Mouse (Mus musculus) adrenal gland, adult 8-10 months (tissue): ENCODE results near the gene Ikzf3. TPM values are rescaled to one million over a fixed set of nuclear protein-coding genes. Genes with fewer than 3 reads are reported as not detected.

Experiments
- DNase-seq: peaks from one replicate; pipeline ENCODE4 v3.0.0; 2022
- total RNA-seq, 4 experiments: library from RNA; stranded (reverse); gene quantifications; 2 replicates each; pipeline ENCODE4 v1.2.4; 2022

The Ikzf3 gene
- total RNA-seq, 4 experiments from 2014 or later = 0.49 to 1.0 (median 0.75) TPM

GRCm38 (mm10) chr11:98446213-98446561, 99.6 kb downstream of the Ikzf3 start, which contains the start of gene Grb7:
TSS of gene Grb7 (plus strand) at chr11:98446394.
- DNase-seq = no peak

- DNase-seq = no peak
Measured at GRCm38 (mm10) chr11:98445679-98446078, 100.2 kb downstream of the Ikzf3 start.

- DNase-seq = no peak
Measured at GRCm38 (mm10) chr11:98445238-98445637, 100.6 kb downstream of the Ikzf3 start.

- DNase-seq = no peak
Measured at GRCm38 (mm10) chr11:98443688-98444087, 102.1 kb downstream of the Ikzf3 start.

- peak; percentile 89 for DNase-seq
Measured at GRCm38 (mm10) chr11:98438331-98439158, 107.3 kb downstream of the Ikzf3 start, which contains the start of gene Mien1. TSS of gene Mien1 (minus strand) at chr11:98438991.

GRCm38 (mm10) chr11:98437441-98437840, 108.4 kb downstream of the Ikzf3 start:
- DNase-seq = no peak

- DNase-seq = no peak
Measured at GRCm38 (mm10) chr11:98435723-98436122, 110.1 kb downstream of the Ikzf3 start.

- DNase-seq = no peak
Measured at GRCm38 (mm10) chr11:98431743-98432502, 113.9 kb downstream of the Ikzf3 start.

- no peak for DNase-seq
Measured at GRCm38 (mm10) chr11:98428436-98428835, 117.4 kb downstream of the Ikzf3 start.

GRCm38 (mm10) chr11:98426592-98426991, 119.2 kb downstream of the Ikzf3 start:
- DNase-seq = no peak

- no peak for DNase-seq
Measured at GRCm38 (mm10) chr11:98418939-98419547, 126.8 kb downstream of the Ikzf3 start.

GRCm38 (mm10) chr11:98418273-98418672, 127.6 kb downstream of the Ikzf3 start:
- DNase-seq = no peak

- DNase-seq = no peak
Measured at GRCm38 (mm10) chr11:98417074-98417473, 128.8 kb downstream of the Ikzf3 start.

Other genes starting within 250 kb of the Ikzf3 start
- gene Neurod2, start 216.4 kb downstream of the Ikzf3 start, total RNA-seq = not detected
- under 1 TPM in 3 of 4 experiments, not detected in 1; 0.20 to 0.73 (median 0.56) TPM for gene Ppp1r1b, start 197.6 kb downstream of the Ikzf3 start, total RNA-seq
- 10 to 100 TPM; 22.4 to 33.9 (median 29.1) TPM for gene Stard3, start 187.7 kb downstream of the Ikzf3 start, total RNA-seq
- 1 to 10 TPM in 1 of 4 experiments, under 1 TPM in 2, not detected in 1; 0.37 to 1.0 (median 0.73) TPM for gene Tcap, start 162.2 kb downstream of the Ikzf3 start, total RNA-seq
- gene Pnmt, start 159.6 kb downstream of the Ikzf3 start, total RNA-seq = 1,000 to 10,000 TPM in 1 of 4 experiments, 100 to 1,000 TPM in 3; 210 to 1,003 (median 584) TPM
- 10 to 100 TPM in 1 of 4 experiments, 1 to 10 TPM in 3; 5.7 to 10.5 (median 7.5) TPM for gene Pgap3, start 145.5 kb downstream of the Ikzf3 start, total RNA-seq
- 1 to 10 TPM; 4.4 to 6.6 (median 5.1) TPM for gene Erbb2, start 133.6 kb downstream of the Ikzf3 start, total RNA-seq
- 100 to 1,000 TPM in 1 of 4 experiments, 10 to 100 TPM in 3; 78.5 to 100 (median 88.6) TPM for gene Mien1, start 107.0 kb downstream of the Ikzf3 start, total RNA-seq
- gene Grb7, start 99.6 kb downstream of the Ikzf3 start, total RNA-seq = under 1 TPM in 3 of 4 experiments, not detected in 1; 0.13 to 0.70 (median 0.42) TPM
- gene Zpbp2, start 5.1 kb upstream of the Ikzf3 start, total RNA-seq = 1 to 10 TPM in 1 of 4 experiments, under 1 TPM in 2, not detected in 1; 0.51 to 1.1 (median 0.74) TPM
- gene Ormdl3, start 41.3 kb upstream of the Ikzf3 start, total RNA-seq = 100 to 1,000 TPM; 102 to 147 (median 129) TPM
- gene Lrrc3c, start 52.3 kb upstream of the Ikzf3 start, total RNA-seq = not detected
- gene Gm12355, start 79.6 kb upstream of the Ikzf3 start, total RNA-seq = 10 to 100 TPM; 12.6 to 16.2 (median 14.5) TPM
- gene Gsdma3, start 80.3 kb upstream of the Ikzf3 start, total RNA-seq = 10 to 100 TPM in 1 of 4 experiments, 1 to 10 TPM in 3; 1.5 to 14.3 (median 4.9) TPM
- under 1 TPM in 1 of 4 experiments, not detected in 3; 0.63 TPM for gene Gsdma2, start 100.7 kb upstream of the Ikzf3 start, total RNA-seq
- not detected for gene Gsdma, start 118.3 kb upstream of the Ikzf3 start, total RNA-seq
- gene Psmd3, start 136.5 kb upstream of the Ikzf3 start, total RNA-seq = 100 to 1,000 TPM; 115 to 121 (median 117) TPM
- gene Csf3, start 155.2 kb upstream of the Ikzf3 start, total RNA-seq = not detected
- gene Med24, start 183.4 kb upstream of the Ikzf3 start, total RNA-seq = 10 to 100 TPM; 47.7 to 63.3 (median 55.7) TPM
- gene Thra, start 194.6 kb upstream of the Ikzf3 start, total RNA-seq = 100 to 1,000 TPM in 1 of 4 experiments, 10 to 100 TPM in 3; 67.1 to 111 (median 82.9) TPM
- gene Nr1d1, start 229.3 kb upstream of the Ikzf3 start, total RNA-seq = 100 to 1,000 TPM; 140 to 286 (median 201) TPM
- 10 to 100 TPM; 93.5 to 98.5 (median 93.7) TPM for gene Msl1, start 249.5 kb upstream of the Ikzf3 start, total RNA-seq